Mouse (Mus musculus) stomach, postnatal 0 days (tissue): ENCODE results near the gene Ifna7. TPM values are rescaled to one million over a fixed set of nuclear protein-coding genes. Genes with fewer than 3 reads are reported as not detected.
"Not testable (repeated sequence)": the region's sequence is repeated elsewhere in the genome, so short reads cannot be mapped to it uniquely, and the experiment has no call there.

Experiments used
- ATAC-seq: fragments of 200-750 bp; cut with Nextera tagmentation; 2 replicates; pipeline ENCODE4 v1.8.0; 2017; ENCODE audit not compliant: low FRiP score, low TSS enrichment
- DNase-seq: peaks from one replicate; pipeline ENCODE4 v3.0.0-alpha.2; 2016; ENCODE audit warnings: low spot score
- H3K27ac ChIP-seq: fragments of 300-500 bp; sonication (generic); replicated peaks from 2 replicates; pipeline ENCODE4 v1.5.1; 2014; ENCODE audit warnings: mild to moderate bottlenecking, control low read depth
- H3K27me3 ChIP-seq: fragments of 300-500 bp; sonication (generic); 2 replicates; pipeline ENCODE4 v1.6.1; 2014; ENCODE audit warnings: low read length; ENCODE audit not compliant: control insufficient read depth, insufficient read depth
- H3K36me3 ChIP-seq: fragments of 300-500 bp; sonication (generic); 2 replicates; pipeline ENCODE4 v1.6.1; 2014; ENCODE audit warnings: low read length, mixed read lengths; ENCODE audit not compliant: control insufficient read depth, insufficient read depth
- H3K4me1 ChIP-seq: fragments of 300-500 bp; sonication (generic); replicated peaks from 2 replicates; pipeline ENCODE4 v1.6.1; 2014; ENCODE audit warnings: antibody characterized with exemption; ENCODE audit not compliant: control insufficient read depth, insufficient read depth
- H3K4me2 ChIP-seq: fragments of 300-500 bp; sonication (generic); replicated peaks from 2 replicates; pipeline ENCODE4 v1.6.1; 2014; ENCODE audit warnings: low read depth, mild to moderate bottlenecking, control low read depth, moderate library complexity
- H3K4me3 ChIP-seq: fragments of 300-500 bp; sonication (generic); 2 replicates; pipeline ENCODE4 v1.5.1; 2014; ENCODE audit warnings: low read depth, low read length, control low read depth
- H3K9ac ChIP-seq: fragments of 300-500 bp; sonication (generic); 2 replicates; pipeline ENCODE4 v1.6.1; 2014; ENCODE audit warnings: mild to moderate bottlenecking, low read length, control low read depth, mixed read lengths
- H3K9me3 ChIP-seq: fragments of 300-500 bp; sonication (generic); 2 replicates; pipeline ENCODE4 v1.6.1; 2016; ENCODE audit warnings: low read length; ENCODE audit not compliant: control insufficient read depth
- CTCF ChIP-seq: IDR thresholded peaks from 2 replicates; pipeline ENCODE4 v1.5.1; 2016; ENCODE audit warnings: antibody characterized with exemption, low read depth, mild to moderate bottlenecking, moderate library complexity
- EP300 ChIP-seq: optimal IDR thresholded peaks from 2 replicates; pipeline ENCODE3; 2016; ENCODE audit warnings: antibody characterized with exemption
- WGBS: fragments of 180-500 bp; shearing (Covaris S2); extraction: QIAGEN DNeasy Blood & Tissue Kit; methylation state at CpG from one replicate; pipeline ENCODE4 v1.1.7; 2014; 5-methylcytosine and 5-hydroxymethylcytosine counted together
- polyA plus RNA-seq: library from polyadenylated mRNA; unstranded; fragments of >200 nt; fragmentation: Nextera tagmentation; extraction: Ambion mirVana; gene quantifications from 2 replicates; pipeline ENCODE4 v1.2.1, GENCODE M21; 2015

The Ifna7 gene
- polyA plus RNA-seq: not detected in 2 replicates

DNA sequence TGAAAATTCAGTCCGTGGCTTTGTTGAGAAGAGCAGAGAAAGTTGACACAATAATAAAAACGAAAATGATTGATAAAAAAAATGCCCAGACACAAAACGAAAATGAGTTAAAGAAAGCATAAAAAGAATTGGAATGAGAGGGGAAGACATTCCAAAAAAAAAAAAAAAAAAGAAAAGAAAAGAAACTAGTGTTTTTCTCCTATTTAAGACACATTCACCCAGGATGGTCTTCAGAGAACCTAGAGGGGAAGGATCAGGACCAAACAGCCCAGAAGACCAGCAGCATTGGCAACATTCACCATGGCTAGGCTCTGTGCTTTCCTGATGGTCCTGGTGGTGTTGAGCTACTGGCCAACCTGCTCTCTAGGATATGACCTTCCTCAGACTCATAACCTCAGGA, at the start of gene Ifna7:
Ifna7 (plus strand) TSS at position 301 of the 400 bp plus-strand sequence.
- no peaks in the 10 kb centered on the region for H3K9me3 ChIP-seq
- no peaks in the 10 kb centered on the region for H3K4me1 ChIP-seq
- H3K27me3 ChIP-seq: no peaks in the 10 kb centered on the region
- no peak for TF ChIP-seq EP300
- TF ChIP-seq CTCF: no peak
- 54% methylated on average over 3 of the region's 3 CpGs for WGBS
- no peak within 1 kb of the TSS for H3K9ac ChIP-seq
- H3K4me2 ChIP-seq: no peak within 1 kb of the TSS
- ATAC-seq: no peak
- no peak within 1 kb of the TSS for H3K27ac ChIP-seq
- H3K4me3 ChIP-seq: no peak within 1 kb of the TSS
- no peaks in the 10 kb centered on the region for H3K36me3 ChIP-seq
- no peak for DNase-seq

DNA sequence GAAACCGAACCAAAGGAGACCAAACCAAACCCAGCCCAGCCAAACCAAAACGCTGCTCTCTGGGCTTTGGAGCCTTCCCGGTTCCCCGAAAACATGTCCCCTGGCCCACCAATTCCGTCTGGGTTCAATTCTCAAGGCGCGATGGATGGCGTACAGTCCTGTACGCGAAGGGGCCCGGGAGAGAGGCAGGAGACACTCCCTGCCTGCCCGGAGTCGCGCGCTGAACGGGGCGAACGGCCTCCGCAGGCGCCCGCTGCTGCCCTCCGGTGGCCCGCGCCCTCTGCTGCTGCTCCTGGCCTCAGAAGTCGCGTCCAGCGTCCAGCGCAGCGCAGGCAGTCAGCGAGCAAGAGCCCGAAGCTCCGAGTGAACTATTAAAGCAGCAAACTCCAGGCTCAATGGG, 42.5 kb upstream of the Ifna7 start, which contains the start of gene Gm13290:
Gm13290 (plus strand) TSS at position 301 of the 400 bp plus-strand sequence.
- H3K36me3 ChIP-seq, H3K27me3 ChIP-seq, ATAC-seq, H3K9me3 ChIP-seq, H3K27ac ChIP-seq, H3K4me2 ChIP-seq, H3K9ac ChIP-seq, H3K4me1 ChIP-seq, H3K4me3 ChIP-seq, DNase-seq: not testable (repeated sequence)
- WGBS: no CpG with 5 or more reads among the region's 32 CpGs

DNA sequence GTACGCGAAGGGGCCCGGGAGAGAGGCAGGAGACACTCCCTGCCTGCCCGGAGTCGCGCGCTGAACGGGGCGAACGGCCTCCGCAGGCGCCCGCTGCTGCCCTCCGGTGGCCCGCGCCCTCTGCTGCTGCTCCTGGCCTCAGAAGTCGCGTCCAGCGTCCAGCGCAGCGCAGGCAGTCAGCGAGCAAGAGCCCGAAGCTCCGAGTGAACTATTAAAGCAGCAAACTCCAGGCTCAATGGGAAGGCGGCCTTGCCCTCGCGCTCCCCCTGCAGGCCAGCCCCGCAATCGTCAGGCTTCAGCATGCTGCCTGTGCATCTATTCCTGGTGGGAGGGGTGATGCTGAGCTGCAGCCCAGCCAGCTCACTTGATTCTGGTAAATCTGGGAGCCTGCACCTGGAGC, 39.4 kb upstream of the Ifna7 start, which contains the start of gene Gm13289:
Gm13289 (plus strand) TSS at position 301 of the 400 bp plus-strand sequence.
- not testable (repeated sequence) for H3K9me3 ChIP-seq, H3K36me3 ChIP-seq, ATAC-seq, DNase-seq, H3K4me1 ChIP-seq, H3K4me2 ChIP-seq, H3K27ac ChIP-seq, H3K27me3 ChIP-seq, H3K9ac ChIP-seq, H3K4me3 ChIP-seq
- no CpG with 5 or more reads among the region's 29 CpGs for WGBS

DNA sequence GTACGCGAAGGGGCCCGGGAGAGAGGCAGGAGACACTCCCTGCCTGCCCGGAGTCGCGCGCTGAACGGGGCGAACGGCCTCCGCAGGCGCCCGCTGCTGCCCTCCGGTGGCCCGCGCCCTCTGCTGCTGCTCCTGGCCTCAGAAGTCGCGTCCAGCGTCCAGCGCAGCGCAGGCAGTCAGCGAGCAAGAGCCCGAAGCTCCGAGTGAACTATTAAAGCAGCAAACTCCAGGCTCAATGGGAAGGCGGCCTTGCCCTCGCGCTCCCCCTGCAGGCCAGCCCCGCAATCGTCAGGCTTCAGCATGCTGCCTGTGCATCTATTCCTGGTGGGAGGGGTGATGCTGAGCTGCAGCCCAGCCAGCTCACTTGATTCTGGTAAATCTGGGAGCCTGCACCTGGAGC, 36.5 kb upstream of the Ifna7 start, which contains the start of gene Gm13272:
Gm13272 (plus strand) TSS at position 301 of the 400 bp plus-strand sequence.
- not testable (repeated sequence) for ATAC-seq, H3K36me3 ChIP-seq, DNase-seq, H3K9me3 ChIP-seq, H3K4me2 ChIP-seq, H3K27me3 ChIP-seq, H3K4me3 ChIP-seq, H3K4me1 ChIP-seq, H3K9ac ChIP-seq, H3K27ac ChIP-seq
- WGBS: no CpG with 5 or more reads among the region's 29 CpGs

- H3K27me3 ChIP-seq, H3K9ac ChIP-seq, ATAC-seq, H3K4me3 ChIP-seq, H3K4me1 ChIP-seq, H3K36me3 ChIP-seq, H3K9me3 ChIP-seq, H3K4me2 ChIP-seq, DNase-seq, H3K27ac ChIP-seq: not testable (repeated sequence)
- WGBS: 46% methylated on average over 15 of the region's 18 CpGs
Observed at GRCm38 (mm10) chr4:88780320-88780719, 35.7 kb upstream of the Ifna7 start.

DNA sequence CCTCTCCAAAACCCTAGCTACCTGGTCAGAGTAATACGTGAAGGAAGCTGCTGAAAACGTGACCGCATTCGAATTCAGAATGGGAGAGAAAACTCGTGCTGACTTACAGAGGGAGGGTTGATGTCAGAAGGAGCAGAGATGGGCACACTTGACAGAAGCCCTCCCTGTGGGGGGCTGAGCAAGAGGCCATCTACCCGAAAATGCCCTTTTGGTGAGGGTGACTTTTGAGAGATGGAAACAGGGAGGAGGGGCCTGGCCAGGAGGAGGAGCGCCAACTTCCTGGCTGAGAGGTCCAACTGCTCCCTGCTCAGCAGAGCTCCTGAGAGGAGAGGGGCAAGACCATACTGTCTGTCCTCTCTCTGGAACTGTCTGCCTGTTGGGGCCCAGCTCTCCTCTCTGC, 34.2 kb upstream of the Ifna7 start, which contains the start of gene Ifnz:
Ifnz (plus strand) TSS at position 301 of the 400 bp plus-strand sequence.
- WGBS: 32% methylated on average over 4 of the region's 7 CpGs
- not testable (repeated sequence) for ATAC-seq, H3K9ac ChIP-seq, DNase-seq, H3K4me1 ChIP-seq, H3K36me3 ChIP-seq, H3K27ac ChIP-seq, H3K4me3 ChIP-seq, H3K27me3 ChIP-seq, H3K9me3 ChIP-seq
- H3K4me2 ChIP-seq: 0 out of 2 replicates have a peak within 1 kb of the TSS, but pooled peaks have one; percentile 29
